In genomic region chr7:64022711-64023468, GRCm38 (mm10) we compare ENCODE assay signal across 15 mouse cellular contexts.
DNase-seq lines count a peak whose midpoint lies in the region; ATAC-seq lines count a peak whose summit lies in the region.
"Had no signal": no experiment of that assay in that cellular context is flagged by ENCODE, and none has a peak within 500 bp of the region (broad histone marks: within the 10 kb centered on the region; RNA-seq: fewer than 3 reads in every experiment).

No protein-coding gene starts in this region.

- H3K4me1 ChIP-seq in liver, embryonic 12.5 days = peaks cover 46% of the 10 kb centered on the region

- H3K27ac ChIP-seq in liver, embryonic 12.5 days = peak overlapping the region; percentile 20
- H3K27ac ChIP-seq: forebrain, embryonic 15.5 days; hindbrain, embryonic 13.5 days; left cerebral cortex, adult 2 months; liver, embryonic 14.5 days; midbrain, embryonic 13.5 days had no signal

- H3K4me3 ChIP-seq in liver, embryonic 12.5 days = no peak overlapping the region
- H3K4me3 ChIP-seq: forebrain, embryonic 15.5 days; hindbrain, embryonic 13.5 days; left cerebral cortex, adult 2 months; midbrain, embryonic 13.5 days had no signal

- WGBS in liver, embryonic 12.5 days (ENCODE audit: insufficient replicate concordance) = 46% methylated on average over 7 of the region's 7 CpGs

- no peaks in the 10 kb centered on the region for H3K36me3 ChIP-seq in liver, embryonic 12.5 days
- H3K36me3 ChIP-seq: forebrain, embryonic 15.5 days; hindbrain, embryonic 13.5 days; midbrain, embryonic 13.5 days had no signal

- H3K4me2 ChIP-seq in liver, embryonic 12.5 days = no peak overlapping the region
- H3K4me2 ChIP-seq: forebrain, embryonic 15.5 days; hindbrain, embryonic 13.5 days; midbrain, embryonic 13.5 days had no signal

- no peaks in the 10 kb centered on the region for H3K27me3 ChIP-seq in liver, embryonic 12.5 days (replicated peaks)
- H3K27me3 ChIP-seq: forebrain, embryonic 15.5 days; hindbrain, embryonic 13.5 days; midbrain, embryonic 13.5 days had no signal

- ATAC-seq in liver, embryonic 12.5 days = no peak
- peak; percentile 79 for ATAC-seq in CD4-positive, CD25-positive, alpha-beta regulatory T cell, adult 4 months
- ATAC-seq: midbrain, embryonic 13.5 days had no signal

- H3K9ac ChIP-seq in liver, embryonic 12.5 days = no peak overlapping the region
- H3K9ac ChIP-seq: forebrain, embryonic 15.5 days; hindbrain, embryonic 13.5 days; liver, embryonic 14.5 days; midbrain, embryonic 13.5 days had no signal

- no peak for DNase-seq in liver
- DNase-seq in CD4-positive helper T cell, adult 2 months (ENCODE audit: low read depth, low spot score) = peak; percentile 40
- DNase-seq in lung, postnatal 36 days = peak; percentile 67
- no peak for DNase-seq in c-Kit-positive CD71-positive TER-119-positive erythroid progenitor cells, embryonic 14.5 days (ENCODE audit: low spot score)
- no peak for DNase-seq in ovary, adult 18-20 months (ENCODE audit: low spot score)
- DNase-seq: adrenal gland, postnatal 25 days; gastrocnemius, postnatal 36 days; kidney, adult 8-10 months had no signal

- no peaks in the 10 kb centered on the region for H3K9me3 ChIP-seq in liver, embryonic 12.5 days (replicated peaks)
- H3K9me3 ChIP-seq: forebrain, embryonic 15.5 days; hindbrain, embryonic 13.5 days; midbrain, embryonic 13.5 days had no signal

Comparison
In these comparisons a context has a peak if more than half of its experiments do, and no peak if none do; other contexts are left out.
1. DNase-seq: peak in CD4-positive helper T cell, adult 2 months (single experiment) and lung, postnatal 36 days (single experiment); none in liver (single experiment), c-Kit-positive CD71-positive TER-119-positive erythroid progenitor cells, embryonic 14.5 days (single experiment) and ovary, adult 18-20 months (single experiment).